Mouse (Mus musculus): ENCODE data around the gene Cdcp2. TPM values are rescaled to one million over a fixed set of nuclear protein-coding genes. Genes with fewer than 3 reads are reported as not detected.

The Cdcp2 gene
- total and polyA plus RNA-seq, 3 experiments, result 6.9 to 16.9 (median 13.4) TPM

DNA sequence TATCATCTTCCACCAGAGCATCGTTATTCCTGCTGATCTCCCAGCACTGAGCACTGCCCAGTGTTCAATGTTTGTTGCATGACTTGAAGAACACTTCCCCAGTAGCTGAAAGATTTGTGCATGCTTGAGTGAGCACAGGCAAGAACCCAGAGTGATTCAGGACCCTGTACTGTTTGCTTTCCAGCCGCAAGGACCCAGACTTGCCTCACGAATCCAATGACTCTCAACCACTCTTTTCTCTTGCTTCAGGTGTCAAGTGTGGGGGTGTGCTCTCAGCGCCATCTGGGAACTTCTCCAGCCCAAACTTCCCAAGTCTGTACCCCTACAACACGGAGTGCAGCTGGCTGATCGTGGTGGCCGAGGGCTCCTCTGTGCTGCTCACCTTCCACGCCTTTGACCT lies 5.5 kb downstream of the Cdcp2 start:
- no peak overlapping the region for H3K9ac ChIP-seq (ENCODE audit: insufficient read depth, low read depth)
- H3K4me3 ChIP-seq (replicated peaks in 1 of 3; ENCODE audit: low read depth in 2 of 3, low read length in 2 of 3, poor library complexity in 1 of 3), result no peak overlapping the region
- TF ChIP-seq CTCF (conservative IDR thresholded peaks at IDR 0.05 in 1 of 2, IDR thresholded peaks at IDR 0.05 in 1 of 2; ENCODE audit: low read depth in 2 of 2, low read length in 2 of 2) (no peak), E2F4 (IDR thresholded peaks at IDR 0.05; ENCODE audit: insufficient replicate concordance, low read depth, low read length) (no peak), MEF2A (IDR thresholded peaks at IDR 0.05; ENCODE audit: borderline replicate concordance, low read depth, low read length) (no peak), ZMIZ1 (IDR thresholded peaks at IDR 0.05; ENCODE audit: low read depth, low read length) (no peak), USF2 (conservative IDR thresholded peaks at IDR 0.05; ENCODE audit: low read depth, low read length) (no peak), MAFK (IDR thresholded peaks at IDR 0.05; ENCODE audit: insufficient replicate concordance, low read length) (no peak), ETS1 (conservative IDR thresholded peaks at IDR 0.05; ENCODE audit: low read depth, low read length) (no peak), NELFE (IDR thresholded peaks at IDR 0.05; ENCODE audit: low read depth, low read length) (no peak), CHD1 (IDR thresholded peaks at IDR 0.05; ENCODE audit: low read depth, low read length) (no peak), USF1 (IDR thresholded peaks at IDR 0.05; ENCODE audit: low read depth, low read length) (no peak), ZKSCAN1 (IDR thresholded peaks at IDR 0.05; ENCODE audit: borderline replicate concordance, low read depth, low read length) (no peak), JUN (IDR thresholded peaks at IDR 0.05; ENCODE audit: insufficient read depth, low read depth, low read length) (no peak), KAT2A (IDR thresholded peaks at IDR 0.05; ENCODE audit: insufficient replicate concordance, low read length) (no peak), MAX (IDR thresholded peaks at IDR 0.05; ENCODE audit: low read length) (no peak)
- no peaks in the 10 kb centered on the region for H3K79me2 ChIP-seq (replicated peaks; ENCODE audit: control insufficient read depth, extremely low read depth, insufficient read depth, poor library complexity, severe bottlenecking)
- peaks cover 3 to 19% of the 10 kb centered on the region in 2 experiments; a peak in 2 of 4 replicates for H3K4me1 ChIP-seq (ENCODE audit: control insufficient read depth in 1 of 2, insufficient read depth in 2 of 2)
- H3K9me3 ChIP-seq (replicated peaks; ENCODE audit: low read length), result no peaks in the 10 kb centered on the region
- in situ Hi-C loops (cut with MboI; ENCODE audit: low pct_ligation_motif_present, low pct_unique_long_range_greater_than_20kb, low sequenced_read_pairs), result no loop called here
- no peak for DNase-seq (ENCODE audit: extremely low read depth)
- H3K4me2 ChIP-seq (ENCODE audit: insufficient read depth, low read depth, poor library complexity, severe bottlenecking), result no peak overlapping the region
- peaks cover 0 to 76% of the 10 kb centered on the region in 2 experiments for H3K36me3 ChIP-seq (replicated peaks in 1 of 2; ENCODE audit: control insufficient read depth in 1 of 2, insufficient read depth in 1 of 2, low read length in 1 of 2)
- no peak overlapping the region for H3K27ac ChIP-seq (ENCODE audit: insufficient read depth, low read depth)
- H3K27me3 ChIP-seq (replicated peaks), result no peaks in the 10 kb centered on the region
- dilution Hi-C loops (cut with MboI; ENCODE audit: extremely low pct_ligation_motif_present, extremely low pct_unique_long_range_greater_than_20kb, low sequenced_read_pairs), result no loop called here

DNA sequence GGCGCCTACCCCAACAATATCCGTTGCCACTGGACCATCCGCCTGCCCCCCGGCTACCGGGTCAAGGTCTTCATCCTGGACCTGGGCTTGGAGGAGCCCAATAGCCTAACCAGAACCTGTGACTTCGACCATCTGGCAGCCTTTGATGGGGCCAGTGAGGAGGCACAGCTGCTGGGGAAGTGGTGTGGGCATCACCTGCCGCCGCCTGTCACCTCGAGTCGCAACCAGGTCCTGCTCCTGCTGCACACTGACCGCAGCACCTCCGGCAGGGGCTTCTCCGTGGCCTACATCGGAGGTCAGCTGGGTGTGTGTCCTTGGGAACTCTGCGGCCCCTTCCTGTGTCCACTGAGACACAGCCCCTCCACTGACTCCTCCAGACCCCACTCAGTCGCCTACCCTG lies 10.1 kb downstream of the Cdcp2 start:
- dilution Hi-C loops (cut with MboI; ENCODE audit: extremely low pct_ligation_motif_present, extremely low pct_unique_long_range_greater_than_20kb, low sequenced_read_pairs) (no loop called here), in situ Hi-C loops (cut with MboI; ENCODE audit: low pct_ligation_motif_present, low pct_unique_long_range_greater_than_20kb, low sequenced_read_pairs) (no loop called here)
- no peak for TF ChIP-seq ZMIZ1 (IDR thresholded peaks at IDR 0.05; ENCODE audit: low read depth, low read length)
- no peak for TF ChIP-seq ZKSCAN1 (IDR thresholded peaks at IDR 0.05; ENCODE audit: borderline replicate concordance, low read depth, low read length)
- TF ChIP-seq MYC (IDR thresholded peaks at IDR 0.05; ENCODE audit: low read depth, low read length), result no peak
- no peak for TF ChIP-seq CTCF (conservative IDR thresholded peaks at IDR 0.05 in 1 of 2, IDR thresholded peaks at IDR 0.05 in 1 of 2; ENCODE audit: low read depth in 2 of 2, low read length in 2 of 2)
- TF ChIP-seq USF1 (IDR thresholded peaks at IDR 0.05; ENCODE audit: low read depth, low read length), result no peak
- TF ChIP-seq MAX (IDR thresholded peaks at IDR 0.05; ENCODE audit: low read length), result no peak
- no peak for TF ChIP-seq TCF12 (IDR thresholded peaks at IDR 0.05; ENCODE audit: low read depth, low read length)
- TF ChIP-seq CHD2 (IDR thresholded peaks at IDR 0.05; ENCODE audit: low read length), result no peak
- no peak for TF ChIP-seq BHLHE40 (IDR thresholded peaks at IDR 0.05; ENCODE audit: low read depth, low read length)
- TF ChIP-seq UBTF (IDR thresholded peaks at IDR 0.05; ENCODE audit: low read depth, low read length), result no peak
- no peak for TF ChIP-seq NRF1 (IDR thresholded peaks at IDR 0.05; ENCODE audit: low read depth, low read length)
- no peak for TF ChIP-seq CHD1 (IDR thresholded peaks at IDR 0.05; ENCODE audit: low read depth, low read length)
- TF ChIP-seq MAFK (IDR thresholded peaks at IDR 0.05; ENCODE audit: insufficient replicate concordance, low read length), result no peak
- TF ChIP-seq SMC3 (IDR thresholded peaks at IDR 0.05; ENCODE audit: low read depth, low read length), result no peak
- TF ChIP-seq RCOR1 (conservative IDR thresholded peaks at IDR 0.05; ENCODE audit: low read depth, low read length), result no peak
- no peak for TF ChIP-seq EP300 (IDR thresholded peaks at IDR 0.05; ENCODE audit: low read length)
- Histone ChIP-seq H3K4me2 (ENCODE audit: insufficient read depth, low read depth, poor library complexity, severe bottlenecking) (no peak overlapping the region), H3K9ac (ENCODE audit: insufficient read depth, low read depth) (no peak overlapping the region), H3K9me3 (replicated peaks; ENCODE audit: low read length) (no peaks in the 10 kb centered on the region), H3K4me3 (replicated peaks in 1 of 3; ENCODE audit: low read depth in 2 of 3, low read length in 2 of 3, poor library complexity in 1 of 3) (no peak overlapping the region), H3K79me2 (replicated peaks; ENCODE audit: control insufficient read depth, extremely low read depth, insufficient read depth, poor library complexity, severe bottlenecking) (no peaks in the 10 kb centered on the region), H3K27me3 (replicated peaks) (no peaks in the 10 kb centered on the region), H3K4me1 (ENCODE audit: control insufficient read depth in 1 of 2, insufficient read depth in 2 of 2) (peaks cover 0 to 3% of the 10 kb centered on the region in 2 experiments; a peak in 1 of 4 replicates), H3K36me3 (replicated peaks in 1 of 2; ENCODE audit: control insufficient read depth in 1 of 2, insufficient read depth in 1 of 2, low read length in 1 of 2) (peaks cover 0 to 71% of the 10 kb centered on the region in 2 experiments), H3K27ac (ENCODE audit: insufficient read depth, low read depth) (no peak overlapping the region)
- no peak for DNase-seq (ENCODE audit: extremely low read depth)
